Mouse (Mus musculus) cerebellum, adult 8-10 months (tissue): ENCODE results near the gene Pappa.

Experiments used
- DNase-seq: peaks from one replicate; pipeline ENCODE4 v3.0.0; 2022

Pappa gene

DNA sequence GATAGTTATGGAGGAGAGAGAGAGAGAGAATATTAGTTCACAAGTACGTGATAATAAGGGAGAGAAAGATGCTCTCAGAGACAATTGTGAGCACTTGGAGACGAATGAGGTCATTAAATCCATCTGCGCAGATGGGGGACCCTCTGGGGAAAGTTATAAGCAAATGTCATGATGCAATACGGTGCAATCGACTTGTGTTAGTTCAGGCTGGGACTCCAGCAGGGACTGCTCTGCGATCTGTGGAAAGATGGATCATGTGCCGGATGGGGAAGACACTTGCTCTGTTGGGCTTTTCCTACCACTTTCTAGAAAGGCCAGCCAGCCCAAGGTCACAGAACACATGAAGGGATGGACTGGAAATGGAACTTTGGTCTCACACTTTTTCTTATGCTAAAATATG, 226.5 kb downstream of the Pappa start:
- DNase-seq: no peak

DNA sequence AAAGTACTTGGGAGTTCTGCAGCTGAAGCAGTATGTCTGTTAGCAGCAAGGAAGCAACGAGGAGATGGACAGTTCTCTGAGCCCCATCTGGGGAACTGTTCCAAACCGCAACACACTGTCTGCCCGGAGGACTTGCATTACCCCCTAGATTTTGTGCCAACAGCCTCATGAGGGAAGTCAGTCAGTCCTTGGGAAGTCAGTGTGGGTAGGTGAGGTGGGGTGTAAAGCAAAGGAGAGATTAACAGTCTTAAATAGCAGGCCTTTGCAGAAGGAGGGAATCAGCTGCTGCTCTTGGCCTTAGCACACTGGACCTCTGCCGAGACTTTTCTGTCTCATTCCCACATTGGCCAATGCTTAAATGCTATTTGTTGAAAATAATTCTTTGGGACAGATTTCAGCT, 230.6 kb downstream of the Pappa start:
- DNase-seq: no peak

DNA sequence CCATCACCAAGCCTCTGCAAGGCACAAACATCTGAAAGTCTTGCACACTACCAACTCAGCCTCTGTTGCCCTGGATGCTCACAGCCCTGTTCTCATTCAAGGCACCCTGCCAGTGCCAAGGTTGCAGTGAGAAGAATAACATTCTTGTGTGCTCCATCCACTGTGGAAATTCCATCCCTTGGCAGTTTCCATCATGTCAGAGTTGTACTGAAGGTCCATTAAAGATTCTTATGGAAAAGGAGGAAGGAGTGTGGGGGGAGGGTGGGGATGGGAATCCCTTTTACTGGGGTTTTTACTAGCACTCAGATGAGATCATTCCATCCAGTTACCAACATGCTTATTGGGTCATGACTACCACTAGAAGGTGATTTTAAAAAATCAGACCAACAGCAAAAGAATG, 243.2 kb downstream of the Pappa start:
- DNase-seq: no peak

DNA sequence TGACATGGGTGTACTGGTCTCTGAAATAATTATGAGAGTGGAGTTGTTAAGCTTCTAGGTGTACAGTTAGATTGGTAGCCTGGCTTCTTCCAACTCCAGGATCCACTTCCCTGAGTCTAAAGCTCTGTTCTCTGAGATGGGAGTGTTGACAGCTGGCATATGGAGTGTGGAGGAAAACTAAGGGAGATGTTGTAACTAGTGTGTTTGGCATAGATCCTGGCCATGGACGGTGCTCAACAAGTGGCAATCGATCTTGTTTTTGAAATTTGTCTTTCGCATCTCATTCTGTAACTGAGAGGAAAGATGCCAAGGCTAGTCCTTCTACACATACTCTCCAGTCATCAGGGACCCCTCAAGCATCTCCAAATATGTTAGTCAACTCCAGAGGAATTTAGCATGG, 248.8 kb downstream of the Pappa start:
- no peak for DNase-seq

DNA sequence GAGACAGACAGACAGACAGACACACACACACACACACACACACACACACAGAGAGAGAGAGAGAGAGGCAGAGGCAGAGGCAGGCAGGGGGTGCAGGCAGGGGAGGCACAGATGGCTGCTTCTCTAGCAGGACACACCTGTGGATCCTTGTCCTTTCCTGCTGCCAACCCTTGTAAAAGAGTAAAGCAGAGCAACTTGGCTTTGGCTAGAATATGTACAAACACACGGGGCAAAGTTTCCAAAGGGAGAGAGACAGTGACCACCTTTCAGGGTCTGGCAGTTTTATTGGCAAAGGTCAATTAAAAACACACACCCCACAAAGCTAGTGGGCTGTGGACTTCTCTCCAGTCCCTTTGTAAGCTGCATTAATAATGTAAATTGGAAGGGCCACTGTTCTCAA, 249.9 kb downstream of the Pappa start:
- DNase-seq: no peak

DNA sequence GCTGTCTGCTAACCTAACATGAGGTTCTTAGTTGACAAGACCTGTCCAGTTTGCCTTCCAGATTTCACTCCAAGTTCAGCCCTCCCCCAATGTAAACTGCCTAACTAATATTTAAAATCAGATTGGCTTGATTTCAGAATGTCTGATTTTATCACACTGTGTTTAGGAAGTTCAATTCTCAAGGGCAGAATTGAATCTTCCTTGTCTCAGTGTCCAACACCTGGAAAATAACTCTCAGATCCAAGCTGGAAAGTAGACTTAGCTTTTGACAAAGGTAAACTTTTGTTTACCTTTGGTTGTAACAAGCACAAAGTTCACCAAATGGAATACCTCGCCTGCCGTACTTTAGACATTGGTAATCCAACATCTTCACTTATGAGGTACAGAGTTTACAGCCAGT, 252.6 kb downstream of the Pappa start:
- no peak for DNase-seq

DNA sequence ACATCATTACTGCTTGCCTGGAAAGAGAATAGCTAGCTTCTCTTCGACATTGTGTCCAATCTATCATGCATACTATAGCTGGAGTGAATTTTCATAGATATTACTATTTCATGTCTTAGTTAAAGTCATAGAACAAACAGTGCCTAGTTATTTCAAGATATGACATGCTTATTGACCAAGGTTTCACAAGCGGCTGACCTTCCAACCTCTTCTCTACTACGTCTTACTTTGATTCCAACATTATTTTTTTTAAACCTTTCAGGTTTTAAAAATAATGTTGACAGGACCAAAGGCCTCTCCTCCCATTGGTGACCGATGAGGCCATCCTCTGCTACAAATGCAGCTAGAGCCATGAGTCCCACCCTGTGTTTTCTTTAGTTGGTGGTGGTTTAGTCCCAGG, 255.5 kb downstream of the Pappa start:
- DNase-seq: no peak

DNA sequence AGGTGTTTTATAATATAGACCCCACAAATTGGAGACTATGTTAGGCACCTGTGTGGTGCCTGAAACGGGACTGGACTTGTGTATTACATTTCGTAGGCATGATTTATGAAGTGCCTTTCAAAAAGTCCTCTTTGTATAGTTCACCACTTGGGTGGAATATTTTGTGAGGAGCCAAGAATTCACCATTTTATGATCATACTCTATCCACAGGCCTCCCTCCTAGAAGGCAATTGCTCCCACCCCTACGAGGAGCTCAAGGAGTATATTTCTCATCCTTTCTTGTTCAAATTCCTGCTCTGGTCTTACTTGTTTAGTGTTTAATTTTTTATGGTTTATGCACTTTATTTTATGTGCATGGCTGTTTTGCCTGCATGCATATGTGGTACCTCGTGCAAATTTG, 259.1 kb downstream of the Pappa start:
- no peak for DNase-seq

DNA sequence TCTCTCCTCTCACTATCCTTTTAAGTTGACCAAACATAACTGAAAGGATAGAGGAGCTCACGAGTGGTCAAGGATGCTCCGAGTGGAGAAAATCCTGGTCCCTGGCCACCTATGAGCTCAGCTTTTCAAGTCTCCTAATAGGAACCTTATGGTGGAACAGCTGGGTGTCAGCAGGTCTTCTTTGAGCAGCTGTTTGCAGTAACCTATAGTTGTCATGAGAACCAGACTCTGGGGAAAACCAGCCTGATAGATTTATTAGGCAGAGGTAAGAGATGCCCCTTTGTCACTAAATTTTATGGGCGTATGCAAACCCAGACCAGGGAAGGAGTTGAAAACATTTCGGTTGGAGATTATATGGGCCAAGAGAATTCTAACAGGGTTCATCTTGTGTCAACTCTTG, 267.0 kb downstream of the Pappa start:
- DNase-seq: no peak

DNA sequence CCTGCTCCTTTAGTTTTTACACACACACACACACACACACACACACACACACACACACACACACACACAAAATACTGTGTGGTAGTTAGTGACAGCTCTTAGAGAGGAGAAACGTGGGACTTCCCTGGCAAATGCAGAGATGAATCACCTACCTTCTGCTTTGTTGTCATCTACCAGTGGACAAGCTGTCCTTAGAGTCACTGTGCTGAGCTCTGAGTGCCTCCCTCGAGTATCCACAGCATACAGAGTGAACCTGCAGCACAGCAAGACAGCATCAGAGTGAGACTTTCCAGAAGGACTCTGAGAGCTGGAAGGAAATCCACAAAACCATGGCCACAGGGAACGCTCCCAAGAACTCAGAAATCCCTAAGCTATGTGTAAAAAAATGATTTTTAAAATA, 272.8 kb downstream of the Pappa start:
- no peak for DNase-seq

DNA sequence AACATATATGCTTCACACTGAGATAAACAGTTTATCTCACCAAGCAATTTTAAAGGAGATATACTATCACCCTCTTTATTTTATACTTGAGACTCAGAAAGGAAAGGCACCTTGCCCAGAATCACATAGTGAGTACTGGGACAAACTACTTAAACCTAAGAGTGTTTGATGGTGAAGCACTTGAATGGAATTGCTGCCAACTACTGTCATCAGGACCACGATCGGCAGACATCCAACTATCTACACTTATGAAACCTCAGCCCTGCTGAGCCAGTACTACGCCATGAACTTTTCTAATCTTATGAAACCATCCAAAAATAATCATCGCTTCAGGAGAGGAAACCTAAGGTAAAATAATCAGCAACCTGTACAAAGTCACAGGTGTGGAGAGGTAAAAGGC, 275.5 kb downstream of the Pappa start:
- no peak for DNase-seq

DNA sequence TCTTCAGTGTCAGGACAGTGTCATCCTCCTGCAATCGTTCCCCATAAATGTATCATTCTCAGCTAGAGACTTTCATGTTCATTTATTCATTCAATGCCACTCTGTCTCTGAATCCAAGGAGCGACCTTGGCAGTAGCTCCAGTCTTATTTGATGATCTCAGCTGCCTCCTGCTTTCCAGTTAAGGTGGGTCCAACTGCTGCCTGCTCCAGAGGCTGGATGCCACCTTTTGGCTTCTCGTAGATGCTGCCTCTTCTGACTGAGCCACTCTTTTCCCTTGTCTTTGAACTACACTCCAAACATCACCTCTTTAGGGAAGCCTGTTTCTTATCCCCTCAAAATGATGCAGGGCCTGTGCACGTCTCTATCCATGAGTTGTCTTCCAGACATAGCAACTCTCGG, 278.3 kb downstream of the Pappa start:
- no peak for DNase-seq

DNA sequence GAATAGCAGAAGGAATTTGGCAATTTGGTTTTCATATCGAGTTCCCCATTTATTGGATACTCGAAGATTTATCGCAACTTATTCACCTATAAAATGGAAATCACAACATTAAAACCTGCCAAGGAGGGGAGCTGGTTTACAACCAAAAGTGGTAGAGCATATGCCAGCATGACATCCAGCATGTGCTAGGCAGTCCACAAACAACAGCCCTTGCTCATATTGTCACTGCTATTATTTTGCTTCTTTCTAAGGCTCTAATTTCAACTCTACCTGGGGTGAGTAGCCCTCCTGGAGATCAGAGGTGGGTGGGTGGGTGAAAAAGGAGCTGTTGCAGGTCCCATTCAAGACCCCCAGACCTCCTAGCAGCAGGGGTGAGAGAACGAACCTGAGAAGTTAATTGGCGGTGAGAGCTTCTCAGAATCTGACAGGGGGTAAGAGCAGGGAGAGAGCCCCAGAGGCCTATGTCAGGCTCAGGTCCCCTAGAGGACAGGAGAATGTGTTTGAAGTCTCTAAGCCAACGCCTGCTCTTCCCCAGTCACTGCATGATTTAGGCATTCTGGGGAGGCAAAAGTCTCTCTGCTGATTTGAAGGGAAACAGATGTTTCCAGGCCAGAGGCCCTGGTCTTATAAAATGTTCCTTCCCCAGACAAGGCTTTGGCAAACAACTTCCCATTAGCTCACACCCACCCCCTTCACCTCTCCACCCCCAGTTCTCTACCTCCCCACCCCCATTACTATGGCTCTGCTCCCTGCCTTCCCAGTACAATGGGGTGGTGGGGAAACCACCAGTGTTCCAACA, 279.1 kb downstream of the Pappa start:
- DNase-seq: no peak
